Mouse (Mus musculus): ENCODE results near the gene Pgm5.

DNA sequence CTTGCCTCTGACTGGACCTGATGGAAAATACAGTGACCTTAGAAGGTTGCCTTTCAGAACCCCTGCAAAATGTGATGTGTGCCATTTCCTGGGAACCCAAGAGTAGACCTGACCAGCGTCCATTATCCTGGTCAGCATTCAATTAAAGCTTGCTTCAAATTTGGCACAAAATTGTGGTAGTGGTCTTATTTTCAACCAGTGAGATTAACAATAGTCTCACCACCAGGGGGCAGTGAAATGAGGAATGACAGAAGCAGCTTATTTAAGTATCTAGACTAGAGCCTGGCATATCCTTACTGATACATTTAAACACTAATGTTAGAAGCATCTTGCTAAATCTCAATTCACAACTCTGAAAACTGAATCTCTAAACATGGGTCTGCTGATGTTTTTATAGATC lies 156.3 kb downstream of the Pgm5 start:
- TF ChIP-seq CTCF (IDR thresholded peaks at IDR 0.05; ENCODE audit: control insufficient read depth, insufficient read depth, low read length) (no peak), POLR2A (IDR thresholded peaks at IDR 0.05; ENCODE audit: borderline replicate concordance, control insufficient read depth, low read depth, low read length) (no peak)
